Mouse (Mus musculus) cerebellum, adult 18-20 months (tissue): ENCODE results near the gene Uroc1.
A peak's percentile ranks its signal among the peaks of the same experiment; 100 is the strongest.

Experiments
- DNase-seq, 2 experiments: peaks; one replicate each; pipeline ENCODE4 v3.0.0; 2021

Uroc1 gene

DNA sequence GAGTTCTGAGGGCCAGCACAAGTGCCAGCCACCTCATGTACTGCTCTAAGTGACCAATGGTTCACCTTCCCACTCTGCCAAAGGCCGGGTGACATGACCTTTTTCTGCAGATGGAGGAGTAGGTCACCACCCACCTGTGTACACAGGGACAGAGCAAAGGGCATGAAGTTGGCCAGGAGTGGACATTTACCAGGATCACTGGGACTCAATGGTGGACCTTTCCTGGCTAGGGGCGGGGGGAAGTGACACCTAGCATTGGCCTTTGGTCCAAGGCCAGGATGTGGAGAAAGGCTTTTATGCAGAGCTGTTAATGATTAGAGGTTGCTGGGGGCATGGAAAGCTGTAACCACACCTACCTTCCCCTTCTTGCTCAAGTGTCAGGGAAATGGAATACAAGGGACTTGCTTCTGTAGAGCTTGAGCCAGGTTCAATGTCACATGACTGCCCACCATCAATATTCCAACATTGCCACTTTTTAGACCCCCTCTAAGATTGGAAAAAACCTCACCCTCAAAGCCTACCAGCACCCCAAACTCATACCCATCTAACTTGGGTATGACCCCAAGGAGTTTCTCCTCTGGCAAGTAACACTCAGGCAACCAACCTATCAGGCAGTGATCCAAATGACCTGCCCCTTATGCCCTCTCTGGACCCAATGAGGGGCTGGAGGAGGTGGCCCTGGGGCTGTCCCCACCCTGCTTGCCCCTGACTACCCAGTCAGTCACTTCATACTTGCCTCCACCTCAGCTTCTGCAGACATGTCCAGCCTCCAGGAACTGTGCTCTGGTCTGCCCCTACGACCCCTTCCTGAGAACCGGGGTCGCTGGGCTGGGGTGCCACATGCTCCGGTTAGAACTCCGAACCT lies at the start of gene Uroc1:
Uroc1 (plus strand) TSS at position 724 of the 865 bp plus-strand sequence.
- DNase-seq, result no peak

GRCm38 (mm10) chr6:90288265-90288664 lies 44.8 kb upstream of the Uroc1 start:
- peak; percentile 5 to 8 for DNase-seq

- no peak for DNase-seq
Measured at GRCm38 (mm10) chr6:90300919-90301318, 32.2 kb upstream of the Uroc1 start, which contains the start of gene BC048671. BC048671 (plus strand) TSS chr6:90301219.

GRCm38 (mm10) chr6:90306315-90306975 lies 26.6 kb upstream of the Uroc1 start:
- no peak for DNase-seq

- DNase-seq, result no peak
Measured at GRCm38 (mm10) chr6:90308839-90309778, 24.0 kb upstream of the Uroc1 start.

- no peak for DNase-seq
Measured at GRCm38 (mm10) chr6:90315961-90316360, 17.1 kb upstream of the Uroc1 start.

DNA sequence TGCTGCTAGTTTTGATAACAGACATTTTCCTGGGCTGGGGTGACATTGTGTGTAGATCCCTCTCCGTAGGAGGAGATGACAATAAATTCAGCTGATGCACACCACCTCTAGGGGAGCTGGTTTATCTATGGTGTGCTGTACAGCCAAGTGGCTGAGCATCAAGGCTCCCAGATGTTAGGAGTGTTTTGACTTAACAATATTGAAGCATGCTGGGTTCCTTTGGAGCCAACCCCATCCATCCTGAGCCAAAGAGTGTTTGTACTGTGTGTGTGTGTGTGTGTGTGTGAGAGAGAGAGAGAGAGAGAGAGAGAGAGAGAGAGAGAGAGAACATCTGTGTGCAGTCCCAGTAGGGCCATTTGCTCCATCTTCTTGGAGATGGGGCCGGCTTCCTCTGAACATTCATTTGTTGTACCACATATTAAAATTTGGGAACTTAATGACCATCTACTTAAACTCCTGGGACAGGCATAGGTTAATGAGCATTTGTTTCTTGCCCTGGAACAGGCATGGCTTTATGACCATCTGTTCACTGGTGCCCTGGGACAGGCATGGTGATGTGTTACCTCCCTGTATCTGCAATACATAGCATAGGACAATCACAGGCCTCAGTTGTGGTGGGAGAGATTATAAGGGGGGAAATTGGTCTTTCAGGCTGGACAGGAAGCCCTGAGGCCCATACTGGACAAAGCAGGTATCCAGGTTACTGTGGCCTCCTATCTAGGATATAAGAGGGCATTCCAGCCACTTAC lies 15.4 kb upstream of the Uroc1 start:
- no peak for DNase-seq

DNA sequence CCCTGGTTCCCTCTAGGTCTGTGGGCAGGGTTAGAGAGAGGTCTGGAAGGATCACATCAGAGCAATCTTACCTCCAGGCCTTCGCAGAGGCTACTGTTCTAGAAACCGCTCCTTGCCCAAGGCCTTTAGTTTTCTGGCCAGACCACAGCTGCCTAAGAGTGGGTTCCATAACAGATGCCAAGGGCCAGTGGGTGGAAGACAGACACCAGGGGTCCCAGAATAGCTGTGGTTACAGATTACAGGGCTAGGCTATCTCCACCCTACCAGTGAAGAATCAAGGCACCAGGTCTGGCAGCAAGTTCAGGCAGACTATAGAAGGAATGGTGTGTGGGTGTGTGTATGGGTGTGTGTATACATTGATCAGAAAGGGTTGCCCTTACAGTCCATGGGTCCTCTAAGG lies 14.1 kb upstream of the Uroc1 start:
- DNase-seq, result no peak

DNA sequence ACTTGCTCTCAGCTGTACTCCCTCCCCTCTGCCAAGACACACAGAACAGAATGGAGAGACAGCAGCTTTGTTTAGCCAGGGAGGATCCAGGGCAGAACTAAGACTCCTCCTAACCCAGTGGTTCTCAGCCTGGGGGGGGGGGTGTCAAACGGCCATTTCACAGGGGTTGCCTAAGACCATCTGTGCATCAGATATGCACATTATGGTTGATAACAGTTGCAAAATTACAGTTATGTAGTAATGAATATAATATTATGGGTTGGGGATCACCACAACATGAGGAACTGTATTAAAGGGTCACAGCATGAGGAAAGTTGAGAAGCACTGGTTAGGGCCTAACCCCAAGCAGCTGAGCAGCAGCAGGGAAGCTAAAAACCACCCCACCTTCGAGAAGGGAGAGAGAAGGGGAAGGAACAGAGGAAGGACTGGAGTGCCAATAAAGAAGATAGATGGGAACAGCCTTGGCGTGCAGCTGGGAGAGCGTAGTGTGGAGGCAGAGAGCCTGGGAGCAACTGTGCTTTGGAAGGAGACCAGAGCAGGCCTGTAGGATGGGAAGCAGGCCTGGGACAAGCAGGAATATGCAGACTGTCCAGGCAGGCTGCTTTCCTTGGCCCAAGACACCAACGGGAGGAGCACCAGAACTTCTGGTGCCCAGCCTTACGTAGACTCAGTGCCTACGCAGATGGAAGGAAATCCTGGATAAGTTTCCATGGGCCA lies 13.5 kb upstream of the Uroc1 start:
- no peak for DNase-seq

DNA sequence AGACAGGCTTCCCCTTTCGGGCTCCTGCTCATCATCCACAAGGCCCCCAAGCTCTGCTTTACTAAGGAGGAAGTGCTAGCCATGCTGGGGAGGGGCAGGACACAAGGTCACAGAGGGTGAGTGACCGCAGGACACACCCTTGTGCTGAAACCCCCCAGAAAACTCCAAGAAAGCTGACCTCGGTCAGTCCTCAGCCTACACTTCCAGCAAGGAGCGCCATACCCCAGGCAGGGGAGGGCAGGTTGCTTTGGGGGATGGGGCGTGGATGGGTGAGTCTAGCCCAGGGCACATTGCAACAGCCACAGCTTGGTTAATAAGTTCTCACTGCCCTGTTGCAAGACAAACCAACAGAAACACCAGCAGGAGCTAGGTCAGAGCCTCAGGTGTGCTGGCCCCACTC lies 12.7 kb upstream of the Uroc1 start:
- DNase-seq, result no peak

DNA sequence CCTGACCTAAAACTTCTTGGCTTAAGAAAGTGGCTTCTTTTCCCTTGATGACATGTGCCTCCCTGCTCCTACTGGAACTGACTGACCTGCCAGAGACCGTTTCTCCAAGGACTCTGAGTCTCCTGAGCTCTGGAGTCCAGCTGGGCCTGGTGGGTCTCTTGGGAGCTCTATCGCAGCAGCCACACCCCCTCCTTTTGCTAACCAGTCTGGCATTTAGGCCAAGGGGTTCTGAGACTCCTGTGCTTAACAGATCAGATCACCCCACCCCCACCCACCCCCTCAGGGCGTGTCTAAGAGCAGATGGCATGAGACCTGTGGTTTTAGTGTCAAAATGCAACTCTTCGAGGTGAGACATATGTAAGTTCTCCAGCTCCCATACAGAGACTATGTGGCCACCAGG lies 11.3 kb upstream of the Uroc1 start:
- no peak for DNase-seq

DNA sequence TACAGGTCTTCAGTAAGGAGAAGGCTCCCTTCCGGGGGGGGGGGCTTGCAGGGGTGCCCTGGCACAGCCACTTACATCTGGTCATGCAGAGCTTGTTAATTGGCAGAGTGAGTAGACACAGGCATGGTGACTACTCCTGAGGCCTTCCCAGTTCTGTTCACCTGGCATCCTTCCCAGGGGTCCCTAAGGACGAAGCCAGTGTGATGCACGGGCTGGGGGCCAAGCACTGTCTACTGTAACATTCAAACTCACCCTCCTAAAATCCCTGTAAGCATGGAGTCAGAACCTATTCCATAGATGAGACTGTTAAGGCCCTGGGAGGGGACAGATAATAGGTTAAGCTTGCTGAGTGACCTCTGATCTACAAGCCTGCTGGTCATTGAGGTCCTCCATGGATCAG lies 9.1 kb upstream of the Uroc1 start:
- no peak for DNase-seq

- no peak for DNase-seq
Measured at GRCm38 (mm10) chr6:90324463-90324862, 8.6 kb upstream of the Uroc1 start.

GRCm38 (mm10) chr6:90324991-90325390 lies 8.1 kb upstream of the Uroc1 start, which contains the start of gene Chst13:
Chst13 (minus strand) TSS chr6:90325185.
- no peak for DNase-seq

DNA sequence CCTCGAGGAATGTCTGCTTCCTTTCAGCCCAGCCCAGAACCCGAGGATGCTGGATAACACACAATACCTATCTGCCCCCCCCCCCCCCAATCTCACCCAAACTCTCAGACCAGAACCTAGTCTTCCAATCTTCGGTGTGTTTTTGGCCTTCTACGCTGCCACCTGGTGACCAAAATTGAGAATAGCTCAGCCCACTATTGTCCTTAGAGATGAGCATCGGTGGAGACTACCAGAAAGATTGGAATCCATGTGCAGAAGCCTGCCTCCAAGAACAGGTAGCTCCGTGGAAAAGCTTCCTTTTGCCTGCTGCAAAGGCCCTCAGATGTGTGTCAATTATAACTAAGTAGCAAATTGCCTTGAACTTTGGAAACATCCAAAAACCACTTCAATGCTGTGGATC lies 5.4 kb upstream of the Uroc1 start:
- peak; percentile 27 to 34 for DNase-seq

DNA sequence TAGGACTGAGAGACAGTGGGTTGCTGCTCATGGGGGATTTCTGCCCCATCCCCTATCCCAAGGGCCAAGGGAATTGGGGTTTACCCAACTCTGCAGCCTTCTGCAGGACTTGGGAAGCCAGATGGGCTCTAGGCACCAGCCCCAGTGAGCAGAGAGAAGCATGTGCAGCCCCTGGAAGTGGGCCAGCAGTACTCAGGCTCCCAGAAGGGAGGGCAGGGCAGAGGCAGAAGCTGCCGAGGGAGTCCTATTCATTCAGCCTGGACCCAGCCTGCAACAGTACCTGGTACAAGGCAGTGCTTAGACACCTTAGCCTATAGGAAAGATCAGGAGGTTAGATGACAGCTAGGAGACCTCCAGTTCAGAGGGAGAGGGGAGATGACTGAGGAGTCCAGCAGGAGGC lies 3.1 kb upstream of the Uroc1 start:
- peak; percentile 78 to 84 for DNase-seq

GRCm38 (mm10) chr6:90334244-90334643 lies 1.2 kb downstream of the Uroc1 start:
- DNase-seq, result no peak

DNA sequence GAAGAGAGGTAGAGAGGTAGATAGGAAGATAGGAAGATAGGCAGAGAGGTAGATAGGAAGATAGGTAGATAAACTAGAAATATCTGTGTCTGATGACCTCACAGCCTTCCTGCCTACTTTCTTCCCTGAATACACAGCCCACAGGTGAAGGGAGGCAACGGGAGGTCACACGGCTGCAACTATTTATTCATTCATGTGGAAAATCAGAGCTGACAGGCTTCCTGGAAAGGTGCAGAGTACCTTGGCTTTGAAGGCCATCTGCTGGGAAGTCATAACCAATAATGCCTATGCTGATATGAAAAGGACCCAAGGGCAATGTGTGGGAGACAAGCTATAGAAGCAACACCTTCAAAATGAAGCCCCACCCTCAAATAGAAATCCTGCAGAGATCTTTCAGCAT lies 9.3 kb downstream of the Uroc1 start:
- DNase-seq, result peak; percentile 38 to 52

DNA sequence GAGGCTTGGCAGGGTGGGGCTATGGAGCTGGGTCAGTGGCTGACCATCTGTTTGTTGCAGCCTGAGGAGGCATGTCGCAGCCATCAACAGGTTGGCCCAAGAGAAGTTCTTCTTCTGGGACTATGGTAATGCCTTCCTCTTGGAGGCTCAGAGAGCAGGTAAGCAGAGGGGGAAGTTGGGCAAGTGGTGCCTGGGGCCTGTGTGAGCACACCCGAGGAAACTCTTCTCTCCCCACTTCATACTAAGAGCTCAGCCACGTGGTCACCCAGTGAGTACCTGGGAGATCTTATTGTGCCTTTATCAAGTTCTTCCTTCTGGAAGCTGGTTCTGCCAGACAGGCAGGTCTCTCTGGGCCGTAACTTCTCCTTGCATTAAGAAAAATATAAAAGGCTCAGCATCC lies 14.1 kb downstream of the Uroc1 start:
- no peak for DNase-seq

DNA sequence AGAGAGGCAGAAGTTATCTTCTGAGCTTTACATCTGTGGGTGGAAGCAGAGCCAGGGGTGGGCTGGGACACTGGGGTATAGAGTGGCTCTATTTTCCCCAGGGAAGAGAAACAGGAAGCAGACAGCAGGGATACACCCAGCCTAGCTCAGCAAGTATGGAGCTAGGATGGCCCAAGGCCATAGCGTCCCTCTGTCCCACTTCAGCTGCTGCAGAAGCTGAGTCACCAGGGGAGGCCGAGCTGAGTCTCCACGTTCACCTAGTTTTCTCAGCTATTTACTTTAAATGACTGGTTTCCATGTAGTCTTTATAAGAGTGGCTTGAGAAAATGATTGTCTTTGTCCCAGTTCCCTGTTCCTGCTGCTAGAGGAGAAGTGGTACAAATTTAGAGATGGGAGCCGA lies 15.4 kb downstream of the Uroc1 start:
- DNase-seq, result no peak

DNA sequence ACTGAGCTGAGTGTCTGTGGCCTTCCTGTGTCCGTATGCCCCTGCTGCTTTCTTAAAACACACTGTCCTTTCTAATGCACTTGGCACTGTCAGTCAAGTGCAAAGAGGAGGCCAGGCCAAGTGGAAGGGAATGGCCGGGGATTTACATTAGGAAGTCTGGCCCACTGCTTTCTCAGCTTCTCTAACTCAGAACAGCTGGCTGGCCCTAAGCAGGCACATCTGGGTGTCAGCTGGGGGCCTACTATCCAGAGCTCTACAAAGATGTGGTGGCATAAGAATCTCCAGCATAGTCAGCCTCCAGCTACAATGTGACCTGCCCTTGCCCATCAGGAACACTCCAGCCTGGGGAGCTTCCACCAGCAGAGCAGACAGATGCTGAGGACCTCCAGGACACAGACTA lies 16.9 kb downstream of the Uroc1 start:
- no peak for DNase-seq

DNA sequence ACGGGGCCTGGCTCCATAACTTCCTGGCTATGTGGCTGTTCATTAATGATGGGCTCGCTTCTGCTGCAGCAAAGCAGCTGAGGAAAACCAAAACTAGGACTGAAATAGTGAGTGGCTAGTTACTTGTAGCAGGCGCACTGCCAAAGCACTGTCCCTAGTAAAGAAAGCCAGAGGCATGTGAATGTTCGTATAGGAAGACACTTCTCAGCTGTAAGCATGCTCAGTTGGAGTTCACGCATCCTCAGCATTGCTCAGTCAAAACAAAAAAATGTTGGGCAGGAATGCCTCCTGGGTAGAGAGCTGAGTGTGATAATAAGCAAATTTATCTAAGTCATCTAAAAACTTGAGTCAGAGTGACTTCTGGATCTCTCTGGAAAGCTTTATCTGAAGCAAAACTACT lies 25.1 kb downstream of the Uroc1 start:
- no peak for DNase-seq
